Mouse (Mus musculus) brain, embryonic 14.5 days (tissue): Measurements from ENCODE around the gene Aldh4a1.

Experiments
- CTCF ChIP-seq: fragments of 200-500 bp; IDR thresholded peaks from 2 replicates; pipeline ENCODE4 v1.5.1; 2012; ENCODE audit warnings: inconsistent platforms, mild to moderate bottlenecking, moderate library complexity, borderline replicate concordance; ENCODE audit not compliant: insufficient read depth, insufficient read length; ENCODE audit errors: extremely low read depth
- POLR2A ChIP-seq: fragments of 200-500 bp; IDR thresholded peaks from 2 replicates; pipeline ENCODE4 v1.6.1; 2012; ENCODE audit warnings: mild to moderate bottlenecking, inconsistent platforms, borderline replicate concordance; ENCODE audit not compliant: poor library complexity, insufficient read depth, insufficient read length, severe bottlenecking; ENCODE audit errors: extremely low read depth

- TF ChIP-seq CTCF (no peak), POLR2A (no peak)
Measured at GRCm38 (mm10) chr4:139627361-139627760, 4.7 kb downstream of the Aldh4a1 start.
